Mouse (Mus musculus): ENCODE measurements around the gene Rab15. TPM values are rescaled to one million over a fixed set of nuclear protein-coding genes. Genes with fewer than 3 reads are reported as not detected.

Rab15 gene
- total and polyA plus RNA-seq, 3 experiments, result 2.7 to 22.7 TPM; not detected in 1

DNA sequence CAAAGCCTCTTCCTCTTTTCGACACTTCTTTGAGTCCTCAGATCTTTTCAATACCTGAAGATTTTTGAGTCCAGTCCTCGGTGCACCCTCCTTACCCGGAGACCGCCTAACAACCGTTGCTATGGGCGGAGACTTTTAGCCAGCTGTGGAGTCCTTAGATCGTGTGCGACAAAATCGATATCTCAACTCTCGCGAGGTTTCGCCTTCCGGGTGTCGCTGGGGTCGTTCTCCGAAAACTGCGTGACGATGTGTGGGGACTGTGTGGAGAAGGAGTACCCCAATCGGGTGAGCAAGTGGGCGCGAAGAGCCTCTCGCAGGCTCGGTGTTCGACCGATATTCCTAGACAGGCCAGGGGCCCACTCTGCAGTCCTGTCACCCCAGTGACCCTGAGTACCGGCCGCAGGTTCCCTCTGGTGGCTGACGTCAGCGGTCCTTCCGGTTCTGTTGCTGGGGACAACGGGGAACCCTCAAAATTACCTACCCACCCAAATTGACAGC is 57.3 kb downstream of the Rab15 start, which contains the start of the genes Churc1 and Fntb (continued):
- TF ChIP-seq KAT2A (conservative IDR thresholded peaks at IDR 0.05; ENCODE audit: low read depth, low read length) (no peak), CHD2 (IDR thresholded peaks at IDR 0.05; ENCODE audit: low read length) (peak; percentile 97)

DNA sequence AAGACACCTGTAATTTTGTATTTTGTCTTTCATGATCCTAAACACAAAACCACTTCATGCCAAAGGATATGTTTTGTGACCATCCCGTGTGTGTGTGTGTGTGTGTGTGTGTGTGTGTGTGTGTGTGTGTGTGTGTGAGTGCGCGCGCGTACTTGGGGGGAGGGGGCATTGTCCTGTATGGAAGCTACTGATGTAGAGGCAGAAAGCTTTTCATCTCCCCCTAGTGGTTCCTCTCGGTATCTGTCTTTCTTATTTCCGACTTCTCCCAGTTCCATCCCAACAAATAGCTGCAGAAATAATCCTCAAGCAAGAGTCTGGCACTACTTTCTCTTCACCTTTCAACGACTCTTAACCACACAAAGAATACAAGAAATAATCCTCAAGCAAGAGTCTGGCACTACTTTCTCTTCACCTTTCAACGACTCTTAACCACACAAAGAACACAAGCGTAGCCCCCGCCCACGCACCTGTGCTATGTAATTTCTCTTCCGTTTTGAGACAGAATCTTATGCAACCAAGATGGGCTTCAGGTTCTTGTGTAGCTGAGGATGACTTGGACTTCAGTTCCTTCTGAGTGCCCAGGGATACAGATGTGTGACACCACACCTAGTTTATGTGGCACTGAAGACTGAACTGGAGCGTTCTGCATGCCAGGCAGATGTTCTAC is 69.9 kb downstream of the Rab15 start:
- peak; percentile 60 for TF ChIP-seq SMC3 (IDR thresholded peaks at IDR 0.05; ENCODE audit: low read depth, low read length)
- TF ChIP-seq ZC3H11A (IDR thresholded peaks at IDR 0.05; ENCODE audit: low read depth, low read length), result peak; percentile 41
- TF ChIP-seq TAL1 (IDR thresholded peaks at IDR 0.05; ENCODE audit: low read length), result no peak
- TF ChIP-seq MAZ (IDR thresholded peaks at IDR 0.05; ENCODE audit: low read depth, low read length), result 0 out of 2 replicates have a peak, but pooled peaks have one; percentile 48
- TF ChIP-seq CTCF (IDR thresholded peaks at IDR 0.05 in 2 of 3, conservative IDR thresholded peaks at IDR 0.05 in 1 of 3; ENCODE audit: control insufficient read depth in 1 of 3, insufficient read depth in 1 of 3, low read depth in 2 of 3, low read length in 3 of 3, poor library complexity in 1 of 3, severe bottlenecking in 1 of 3), result peak; percentile 37 to 67 (median 65)
- TF ChIP-seq NRF1 (IDR thresholded peaks at IDR 0.05; ENCODE audit: insufficient read depth, low read depth, low read length, poor library complexity, severe bottlenecking), result 0 out of 2 replicates have a peak, but pooled peaks have one; percentile 27
- peak; percentile 62 for TF ChIP-seq RAD21 (IDR thresholded peaks at IDR 0.05; ENCODE audit: low read depth, low read length)
- no peak for TF ChIP-seq UBTF (IDR thresholded peaks at IDR 0.05; ENCODE audit: borderline replicate concordance, insufficient read depth, low read depth, low read length)
- no peaks in the 10 kb centered on the region for H3K27me3 ChIP-seq (ENCODE audit: control insufficient read depth in 1 of 2, insufficient read depth in 2 of 2, low read length in 2 of 2)
- H3K4me1 ChIP-seq (ENCODE audit: control insufficient read depth in 1 of 2, insufficient read depth in 2 of 2, low read length in 2 of 2), result peaks cover 0 to 5% of the 10 kb centered on the region in 2 experiments; a peak in 2 of 4 replicates
- H3K4me3 ChIP-seq (ENCODE audit: control insufficient read depth in 1 of 2, insufficient read depth in 1 of 2, low read depth in 2 of 2, low read length in 2 of 2), result peak overlapping the region; percentile 33 to 37; a peak in 2 of 4 replicates
- no peaks in the 10 kb centered on the region; a peak in 1 of 4 replicates for H3K36me3 ChIP-seq (ENCODE audit: control insufficient read depth in 1 of 2, insufficient read depth in 2 of 2, low read length in 2 of 2)
- DNase-seq (ENCODE audit: low read depth, low spot score), result peak; percentile 79
- no peak overlapping the region for H3K27ac ChIP-seq (ENCODE audit: control insufficient read depth, low read depth, low read length)
- H3K9me3 ChIP-seq (replicated peaks; ENCODE audit: insufficient read depth, low read length), result no peaks in the 10 kb centered on the region
- H3K79me2 ChIP-seq (ENCODE audit: control insufficient read depth, insufficient read depth, low read length, poor library complexity), result no peaks in the 10 kb centered on the region
- no peak overlapping the region for H3K9ac ChIP-seq (ENCODE audit: control insufficient read depth, low read depth, low read length, poor library complexity, severe bottlenecking)

DNA sequence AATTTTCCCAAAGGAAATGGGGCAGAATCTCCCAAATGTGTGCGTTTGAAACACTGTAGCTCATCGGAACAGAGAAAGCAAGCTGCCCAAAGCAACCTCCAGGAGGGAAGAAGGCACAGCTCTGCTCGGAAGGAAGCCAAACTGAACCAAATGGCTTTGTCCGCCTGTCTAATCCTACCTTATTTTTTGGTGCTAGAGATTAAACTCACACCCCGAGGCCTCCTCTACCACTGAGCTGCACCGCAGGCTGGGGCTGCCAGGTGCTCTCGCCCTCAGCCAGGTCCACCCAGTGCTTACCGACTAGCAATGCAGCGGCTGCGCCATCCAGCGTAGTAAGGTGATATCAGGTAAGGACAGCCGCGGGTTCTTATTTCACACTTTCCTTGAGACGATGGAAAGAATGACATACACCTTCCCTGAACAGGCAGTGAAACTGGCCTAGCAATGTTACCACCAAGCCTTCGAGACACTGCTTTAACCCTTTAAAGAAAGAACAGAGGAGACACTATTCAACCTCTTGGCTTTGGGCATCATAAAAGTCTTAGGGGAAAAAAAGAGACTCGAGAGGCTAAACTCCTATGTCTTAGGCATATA is 71.7 kb downstream of the Rab15 start:
- TF ChIP-seq MYC (IDR thresholded peaks at IDR 0.05; ENCODE audit: low read depth, low read length) (no peak), CHD1 (IDR thresholded peaks at IDR 0.05; ENCODE audit: low read depth, low read length) (no peak), ETS1 (IDR thresholded peaks at IDR 0.05; ENCODE audit: low read depth, low read length) (no peak), USF1 (IDR thresholded peaks at IDR 0.05; ENCODE audit: low read depth, low read length) (no peak), CTCF (IDR thresholded peaks at IDR 0.05 in 2 of 3, conservative IDR thresholded peaks at IDR 0.05 in 1 of 3; ENCODE audit: control insufficient read depth in 1 of 3, insufficient read depth in 1 of 3, low read depth in 2 of 3, low read length in 3 of 3, poor library complexity in 1 of 3, severe bottlenecking in 1 of 3) (no peak), MAFK (IDR thresholded peaks at IDR 0.05; ENCODE audit: borderline replicate concordance, low read depth, low read length) (no peak), MEF2A (IDR thresholded peaks at IDR 0.05; ENCODE audit: extremely low read depth, insufficient replicate concordance, low read depth, low read length, poor library complexity, severe bottlenecking) (no peak), UBTF (IDR thresholded peaks at IDR 0.05; ENCODE audit: borderline replicate concordance, insufficient read depth, low read depth, low read length) (no peak), CHD2 (IDR thresholded peaks at IDR 0.05; ENCODE audit: low read length) (no peak), TCF12 (IDR thresholded peaks at IDR 0.05; ENCODE audit: low read depth, low read length) (no peak), KAT2A (conservative IDR thresholded peaks at IDR 0.05; ENCODE audit: low read depth, low read length) (no peak)

More for the DNA sequence above, 71.7 kb downstream of the Rab15 start:
- Histone ChIP-seq H3K27me3 (ENCODE audit: control insufficient read depth in 1 of 2, insufficient read depth in 2 of 2, low read length in 2 of 2) (no peaks in the 10 kb centered on the region), H3K36me3 (ENCODE audit: control insufficient read depth in 1 of 2, insufficient read depth in 2 of 2, low read length in 2 of 2) (no peaks in the 10 kb centered on the region; a peak in 1 of 4 replicates), H3K9ac (ENCODE audit: control insufficient read depth, low read depth, low read length, poor library complexity, severe bottlenecking) (no peak overlapping the region), H3K79me2 (ENCODE audit: control insufficient read depth, insufficient read depth, low read length, poor library complexity) (no peaks in the 10 kb centered on the region), H3K4me3 (ENCODE audit: control insufficient read depth in 1 of 2, insufficient read depth in 1 of 2, low read depth in 2 of 2, low read length in 2 of 2) (no peak overlapping the region), H3K9me3 (replicated peaks; ENCODE audit: insufficient read depth, low read length) (no peaks in the 10 kb centered on the region), H3K27ac (ENCODE audit: control insufficient read depth, low read depth, low read length) (no peak overlapping the region), H3K4me1 (ENCODE audit: control insufficient read depth in 1 of 2, insufficient read depth in 2 of 2, low read length in 2 of 2) (peaks cover 0 to 5% of the 10 kb centered on the region in 2 experiments; a peak in 2 of 4 replicates)
- DNase-seq (ENCODE audit: low read depth, low spot score), result no peak
